Mouse (Mus musculus): ENCODE data around the gene Tmem169.

GRCm38 (mm10) chr1:72347873-72348272, 63.7 kb downstream of the Tmem169 start:
- no peak for TF ChIP-seq CTCF (conservative IDR thresholded peaks at IDR 0.05; ENCODE audit: insufficient read depth, insufficient read length, low read depth, low read length)
- no peak for TF ChIP-seq POLR2A (IDR thresholded peaks at IDR 0.05; ENCODE audit: low read depth, low read length)

Measured in kidney, adult 2 months (tissue).